Mouse (Mus musculus): Measurements from ENCODE around the gene Gatad2b.

DNA sequence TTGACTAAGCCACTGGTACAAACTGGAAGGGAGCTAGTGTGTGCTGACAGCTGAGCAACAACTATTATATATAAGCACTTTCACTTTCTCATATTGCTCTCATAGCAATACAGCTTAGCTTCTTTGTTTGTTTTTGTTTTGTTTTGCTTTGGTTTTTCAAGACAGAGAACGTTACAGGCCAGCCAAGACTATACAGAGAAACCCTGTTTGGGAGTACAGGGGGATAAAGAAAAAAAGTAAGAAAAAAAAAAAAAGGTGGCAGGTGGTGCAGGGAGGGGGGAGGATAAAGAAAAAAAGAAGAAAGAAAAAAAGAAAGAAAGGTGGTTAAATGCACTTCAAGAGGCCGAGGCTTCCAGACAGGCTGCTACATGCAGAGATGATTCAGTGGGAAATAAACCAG is 47.6 kb upstream of the Gatad2b start:
- no peak for TF ChIP-seq CTCF (IDR thresholded peaks at IDR 0.05; ENCODE audit: control insufficient read depth, insufficient read depth, insufficient read length)
- no peak for TF ChIP-seq CEBPB (IDR thresholded peaks at IDR 0.05; ENCODE audit: low read depth)
- TF ChIP-seq USF1 (IDR thresholded peaks at IDR 0.05; ENCODE audit: low read depth), result no peak
- no peak for TF ChIP-seq MAX (IDR thresholded peaks at IDR 0.05)

Measured in C2C12 (cell line).